Mouse (Mus musculus) liver, embryonic 15.5 days (tissue): ENCODE data around the gene Nufip2. TPM values are rescaled to one million over a fixed set of nuclear protein-coding genes. Genes with fewer than 3 reads are reported as not detected.

Experiments
- ATAC-seq: fragments of 200-750 bp; cut with Nextera tagmentation; 2 replicates; pipeline ENCODE4 v1.8.0; 2017; ENCODE audit warnings: moderate number of reproducible peaks, mild to moderate bottlenecking, moderate library complexity; ENCODE audit not compliant: insufficient read depth
- H3K27ac ChIP-seq: fragments of 300-500 bp; sonication (generic); replicated peaks from 2 replicates; pipeline ENCODE4 v1.5.1; 2015; ENCODE audit warnings: mild to moderate bottlenecking, inconsistent platforms
- H3K27me3 ChIP-seq: fragments of 300-500 bp; sonication (generic); 2 replicates; pipeline ENCODE4 v1.6.1; 2015; ENCODE audit warnings: mild to moderate bottlenecking, inconsistent platforms
- H3K36me3 ChIP-seq: fragments of 300-500 bp; sonication (generic); replicated peaks from 2 replicates; pipeline ENCODE4 v1.6.1; 2015; ENCODE audit warnings: moderate library complexity, mild to moderate bottlenecking, inconsistent platforms
- H3K4me1 ChIP-seq: fragments of 300-500 bp; sonication (generic); replicated peaks from 2 replicates; pipeline ENCODE4 v1.6.1; 2015; ENCODE audit warnings: inconsistent platforms
- H3K4me2 ChIP-seq: fragments of 300-500 bp; sonication (generic); 2 replicates; pipeline ENCODE4 v1.6.1; 2015; ENCODE audit warnings: moderate library complexity, mild to moderate bottlenecking, inconsistent platforms
- H3K4me3 ChIP-seq: fragments of 300-500 bp; sonication (generic); replicated peaks from 2 replicates; pipeline ENCODE4 v1.5.1; 2015; ENCODE audit warnings: mild to moderate bottlenecking, inconsistent platforms
- H3K9ac ChIP-seq: fragments of 300-500 bp; sonication (generic); 2 replicates; pipeline ENCODE4 v1.6.1; 2015; ENCODE audit warnings: moderate library complexity, mild to moderate bottlenecking, inconsistent platforms
- H3K9me3 ChIP-seq: fragments of 300-500 bp; sonication (generic); replicated peaks from 2 replicates; pipeline ENCODE4 v1.6.1; 2016; ENCODE audit warnings: inconsistent platforms
- WGBS: fragments of 180-500 bp; shearing (Covaris S2); methylation state at CpG from one replicate; pipeline ENCODE4 v1.1.7; 2015; ENCODE audit warnings: mixed read lengths; ENCODE audit not compliant: insufficient replicate concordance; 5-methylcytosine and 5-hydroxymethylcytosine counted together
- polyA plus RNA-seq: library from polyadenylated mRNA; unstranded; fragments of >200 nt; fragmentation: Nextera tagmentation; extraction: Ambion mirVana; gene quantifications from 2 replicates; pipeline ENCODE4 v1.2.1, GENCODE M21; 2015

Gene Nufip2
- polyA plus RNA-seq, 1 experiment from 2014 or later: 1.6 TPM

- Histone ChIP-seq H3K27ac (peak overlapping the region; percentile 91), H3K9ac (peak overlapping the region; percentile 50), H3K36me3 (peaks cover 12% of the 10 kb centered on the region; the same call in 1 of the 2 replicates), H3K4me2 (peak overlapping the region; percentile 83), H3K4me1 (peaks cover 94% of the 10 kb centered on the region), H3K9me3 (no peaks in the 10 kb centered on the region), H3K4me3 (peak overlapping the region; percentile 47), H3K27me3 (no peaks in the 10 kb centered on the region)
- 35% methylated on average over 5 of the region's 5 CpGs for WGBS
- ATAC-seq: no peak
Observed at GRCm38 (mm10) chr11:77785396-77785767, 99.4 kb downstream of the Nufip2 start.

- 25% methylated on average over 7 of the region's 7 CpGs for WGBS
- peaks cover 94% of the 10 kb centered on the region for H3K4me1 ChIP-seq
- H3K27me3 ChIP-seq: no peaks in the 10 kb centered on the region
- peaks cover 7% of the 10 kb centered on the region; the same call in 1 of the 2 replicates for H3K36me3 ChIP-seq
- H3K9ac ChIP-seq: peak overlapping the region; percentile 50
- peak overlapping the region; percentile 47 for H3K4me3 ChIP-seq
- ATAC-seq: no peak
- H3K4me2 ChIP-seq: peak overlapping the region; percentile 83
- no peaks in the 10 kb centered on the region for H3K9me3 ChIP-seq
- peak overlapping the region; percentile 91 for H3K27ac ChIP-seq
Observed at GRCm38 (mm10) chr11:77785768-77786561, 100.0 kb downstream of the Nufip2 start.

- Histone ChIP-seq H3K36me3 (no peaks in the 10 kb centered on the region), H3K4me3 (no peak within 1 kb of the TSS), H3K4me2 (0 out of 2 replicates have a peak within 1 kb of the TSS, but pooled peaks have one; percentile 0), H3K9me3 (no peaks in the 10 kb centered on the region), H3K27ac (peak within 1 kb of the TSS; percentile 91), H3K27me3 (no peaks in the 10 kb centered on the region), H3K4me1 (peaks cover 94% of the 10 kb centered on the region), H3K9ac (peak within 1 kb of the TSS; percentile 50)
- WGBS: 29% methylated on average over 5 of the region's 5 CpGs
- no peak for ATAC-seq
Observed at GRCm38 (mm10) chr11:77787707-77788106, 101.8 kb downstream of the Nufip2 start, which contains the start of gene Gm10277. TSS of gene Gm10277 (minus strand) at chr11:77787747.

GRCm38 (mm10) chr11:77789512-77789911 is 103.6 kb downstream of the Nufip2 start:
- WGBS: 79% methylated on average over 5 of the region's 5 CpGs

GRCm38 (mm10) chr11:77790286-77790685 is 104.3 kb downstream of the Nufip2 start:
- Histone ChIP-seq H3K4me1 (peaks cover 80% of the 10 kb centered on the region), H3K4me2 (peak overlapping the region; percentile 35), H3K9ac (peak overlapping the region; percentile 37; the same call in 1 of the 2 replicates), H3K27me3 (no peaks in the 10 kb centered on the region), H3K4me3 (no peak overlapping the region), H3K36me3 (no peaks in the 10 kb centered on the region), H3K9me3 (no peaks in the 10 kb centered on the region), H3K27ac (peak overlapping the region; percentile 82)
- WGBS: 12% methylated on average over 9 of the region's 9 CpGs
- ATAC-seq: no peak

More at GRCm38 (mm10) chr11:77789512-77789911, 103.6 kb downstream of the Nufip2 start:
- H3K4me2 ChIP-seq: no peak overlapping the region
- no peaks in the 10 kb centered on the region for H3K36me3 ChIP-seq
- H3K9me3 ChIP-seq: no peaks in the 10 kb centered on the region
- no peak for ATAC-seq
- H3K9ac ChIP-seq: no peak overlapping the region
- H3K27ac ChIP-seq: 0 out of 2 replicates have a peak overlapping the region, but pooled peaks have one; percentile 3
- H3K27me3 ChIP-seq: no peaks in the 10 kb centered on the region
- no peak overlapping the region for H3K4me3 ChIP-seq
- peaks cover 88% of the 10 kb centered on the region for H3K4me1 ChIP-seq

- Histone ChIP-seq H3K4me3 (no peak overlapping the region), H3K4me1 (peaks cover 70% of the 10 kb centered on the region)
Observed at GRCm38 (mm10) chr11:77791241-77791727, 105.3 kb downstream of the Nufip2 start.

More at GRCm38 (mm10) chr11:77791241-77791727, 105.3 kb downstream of the Nufip2 start:
- Histone ChIP-seq H3K36me3 (no peaks in the 10 kb centered on the region), H3K4me2 (peak overlapping the region; percentile 47), H3K9me3 (no peaks in the 10 kb centered on the region), H3K27me3 (no peaks in the 10 kb centered on the region), H3K27ac (peak overlapping the region; percentile 82), H3K9ac (peak overlapping the region; percentile 15; the same call in 1 of the 2 replicates)
- 33% methylated on average over 8 of the region's 8 CpGs for WGBS
- no peak for ATAC-seq

Other genes with a start within 250 kb of the Nufip2 start
- 0.16 and 0.35 TPM in 2 replicates for gene Coro6, start 223.7 kb upstream of the Nufip2 start, polyA plus RNA-seq
- 0.58 and 0.75 TPM in 2 replicates for gene Ankrd13b, start 196.5 kb upstream of the Nufip2 start, polyA plus RNA-seq
- gene Git1, start 192.6 kb upstream of the Nufip2 start, polyA plus RNA-seq: 1.4 and 2.2 TPM in 2 replicates
- gene Abhd15, start 171.0 kb upstream of the Nufip2 start, polyA plus RNA-seq: 3.9 and 4.9 TPM in 2 replicates
- 5.2 TPM in 2 replicates for gene Trp53i13, start 170.2 kb upstream of the Nufip2 start, polyA plus RNA-seq
- gene Gm10392, start 167.0 kb upstream of the Nufip2 start, polyA plus RNA-seq: 0.07 and 0.28 TPM in 2 replicates
- 3.6 and 3.7 TPM in 2 replicates for gene Taok1, start 78.3 kb upstream of the Nufip2 start, polyA plus RNA-seq
- not detected in 2 replicates for gene Cryba1, start 39.1 kb downstream of the Nufip2 start, polyA plus RNA-seq
- gene Myo18a, start 77.1 kb downstream of the Nufip2 start, polyA plus RNA-seq: 14.4 and 15.7 TPM in 2 replicates
- 0.39 and 0.85 TPM in 2 replicates for gene Gm10277, start 101.6 kb downstream of the Nufip2 start, polyA plus RNA-seq
- 25.5 and 32.1 TPM in 2 replicates for gene Pipox, start 207.9 kb downstream of the Nufip2 start, polyA plus RNA-seq
- gene Sez6, start 244.6 kb downstream of the Nufip2 start, polyA plus RNA-seq: 0.05 and 0.16 TPM in 2 replicates